Mouse (Mus musculus): ENCODE results near the gene Rpl10a.
"Not testable (repeated sequence)": the region's sequence is repeated elsewhere in the genome, so short reads cannot be mapped to it uniquely, and the experiment has no call there.

The Rpl10a gene

GRCm38 (mm10) chr17:28349264-28349880, 21.1 kb downstream of the Rpl10a start:
- in situ Hi-C loops (cut with MboI; ENCODE audit: low pct_unique_long_range_greater_than_20kb in 1 of 2, low sequenced_read_pairs in 2 of 2, unreplicated experiment in 1 of 2): no loop called here

GRCm38 (mm10) chr17:28349901-28350465, 21.7 kb downstream of the Rpl10a start:
- in situ Hi-C loops (cut with MboI; ENCODE audit: low pct_unique_long_range_greater_than_20kb in 1 of 2, low sequenced_read_pairs in 2 of 2, unreplicated experiment in 1 of 2): no loop called here

GRCm38 (mm10) chr17:28350466-28351352, 22.4 kb downstream of the Rpl10a start, which contains the start of gene Tead3:
TSS of gene Tead3 (minus strand) at chr17:28350817.
- in situ Hi-C loops (cut with MboI; ENCODE audit: low pct_unique_long_range_greater_than_20kb in 1 of 2, low sequenced_read_pairs in 2 of 2, unreplicated experiment in 1 of 2): no loop called here

- in situ Hi-C loops (cut with MboI; ENCODE audit: low pct_unique_long_range_greater_than_20kb in 1 of 2, low sequenced_read_pairs in 2 of 2, unreplicated experiment in 1 of 2): no loop called here
Measured at GRCm38 (mm10) chr17:28351353-28351890, 23.2 kb downstream of the Rpl10a start.

GRCm38 (mm10) chr17:28352018-28352417, 23.7 kb downstream of the Rpl10a start:
- in situ Hi-C loops (cut with MboI; ENCODE audit: low pct_unique_long_range_greater_than_20kb in 1 of 2, low sequenced_read_pairs in 2 of 2, unreplicated experiment in 1 of 2): no loop called here

GRCm38 (mm10) chr17:28355871-28356270, 27.6 kb downstream of the Rpl10a start:
- in situ Hi-C loops (cut with MboI; ENCODE audit: low pct_unique_long_range_greater_than_20kb in 1 of 2, low sequenced_read_pairs in 2 of 2, unreplicated experiment in 1 of 2): no loop called here

GRCm38 (mm10) chr17:28358576-28359261, 30.4 kb downstream of the Rpl10a start:
- in situ Hi-C loops (cut with MboI; ENCODE audit: low pct_unique_long_range_greater_than_20kb in 1 of 2, low sequenced_read_pairs in 2 of 2, unreplicated experiment in 1 of 2): not testable (repeated sequence)

- in situ Hi-C loops (cut with MboI; ENCODE audit: low pct_unique_long_range_greater_than_20kb in 1 of 2, low sequenced_read_pairs in 2 of 2, unreplicated experiment in 1 of 2): no loop called here
Measured at GRCm38 (mm10) chr17:28360531-28361277, 32.4 kb downstream of the Rpl10a start.

GRCm38 (mm10) chr17:28361921-28362652, 33.8 kb downstream of the Rpl10a start:
- in situ Hi-C loops (cut with MboI; ENCODE audit: low pct_unique_long_range_greater_than_20kb in 1 of 2, low sequenced_read_pairs in 2 of 2, unreplicated experiment in 1 of 2): no loop called here

DNA sequence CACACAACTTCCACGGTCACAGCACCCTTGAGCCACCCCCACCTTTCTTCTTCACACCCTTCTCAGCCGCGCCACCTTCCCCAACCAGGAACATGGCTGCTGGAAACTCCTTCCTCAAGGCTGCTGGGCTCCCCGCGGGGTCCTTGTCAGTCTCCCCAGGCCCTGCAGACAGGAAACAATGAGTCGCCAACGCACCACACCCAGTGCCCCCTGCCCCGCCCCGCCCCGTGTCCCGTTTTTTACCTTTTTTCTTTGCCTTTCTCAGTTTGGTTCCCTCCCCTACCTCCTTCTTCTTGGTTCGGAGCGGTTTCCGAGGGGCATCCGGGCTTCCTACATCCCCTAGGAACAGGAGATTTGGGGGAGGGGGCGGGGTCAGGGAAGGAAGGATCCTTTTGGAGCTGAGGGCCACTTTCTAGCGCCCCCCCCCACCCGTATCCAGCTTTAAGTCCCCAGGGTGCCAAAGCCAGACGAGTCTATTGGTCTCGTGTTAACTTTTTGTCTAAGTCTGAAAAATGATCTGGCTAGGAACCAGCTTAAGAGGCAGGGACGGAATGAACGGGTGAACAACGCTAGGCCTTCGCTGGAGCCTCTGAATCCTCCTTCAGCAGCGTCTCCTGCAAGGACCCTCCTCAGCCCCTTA, 34.5 kb downstream of the Rpl10a start:
- in situ Hi-C loops (cut with MboI; ENCODE audit: low pct_unique_long_range_greater_than_20kb in 1 of 2, low sequenced_read_pairs in 2 of 2, unreplicated experiment in 1 of 2): no loop called here

- in situ Hi-C loops (cut with MboI; ENCODE audit: low pct_unique_long_range_greater_than_20kb in 1 of 2, low sequenced_read_pairs in 2 of 2, unreplicated experiment in 1 of 2): no loop called here
Measured at GRCm38 (mm10) chr17:28363507-28363906, 35.2 kb downstream of the Rpl10a start.

DNA sequence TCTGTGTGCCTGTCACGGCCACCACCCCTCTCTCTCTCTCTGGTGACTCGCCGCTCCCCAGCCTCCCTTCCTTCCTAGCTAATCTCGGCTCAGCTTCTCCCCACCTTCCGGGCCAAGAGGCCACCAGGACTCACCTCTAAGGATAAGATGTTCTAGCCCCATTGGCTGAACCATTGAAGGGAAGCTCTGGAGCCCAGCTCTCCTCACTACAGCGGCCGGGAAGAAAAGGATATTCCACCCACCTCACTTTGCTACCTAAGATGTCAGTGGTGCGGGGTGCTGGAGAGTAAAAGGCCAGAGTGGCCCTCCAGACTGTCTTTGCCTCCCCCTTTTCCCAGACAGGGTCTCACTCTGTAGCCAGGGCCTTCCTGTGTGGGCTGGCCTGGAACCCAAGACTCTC, 36.9 kb downstream of the Rpl10a start, which contains the start of gene Tulp1:
Gene Tulp1, minus strand, starts transcription at position 101 of the 400 bp plus-strand sequence.
- in situ Hi-C loops (cut with MboI; ENCODE audit: low pct_unique_long_range_greater_than_20kb in 1 of 2, low sequenced_read_pairs in 2 of 2, unreplicated experiment in 1 of 2): no loop called here

GRCm38 (mm10) chr17:28368449-28368848, 40.2 kb downstream of the Rpl10a start:
- in situ Hi-C loops (cut with MboI; ENCODE audit: low pct_unique_long_range_greater_than_20kb in 1 of 2, low sequenced_read_pairs in 2 of 2, unreplicated experiment in 1 of 2): no loop called here

GRCm38 (mm10) chr17:28369056-28369455, 40.8 kb downstream of the Rpl10a start:
- in situ Hi-C loops (cut with MboI; ENCODE audit: low pct_unique_long_range_greater_than_20kb in 1 of 2, low sequenced_read_pairs in 2 of 2, unreplicated experiment in 1 of 2): no loop called here

GRCm38 (mm10) chr17:28371286-28371685, 43.0 kb downstream of the Rpl10a start:
- in situ Hi-C loops (cut with MboI; ENCODE audit: low pct_unique_long_range_greater_than_20kb in 1 of 2, low sequenced_read_pairs in 2 of 2, unreplicated experiment in 1 of 2): no loop called here

DNA sequence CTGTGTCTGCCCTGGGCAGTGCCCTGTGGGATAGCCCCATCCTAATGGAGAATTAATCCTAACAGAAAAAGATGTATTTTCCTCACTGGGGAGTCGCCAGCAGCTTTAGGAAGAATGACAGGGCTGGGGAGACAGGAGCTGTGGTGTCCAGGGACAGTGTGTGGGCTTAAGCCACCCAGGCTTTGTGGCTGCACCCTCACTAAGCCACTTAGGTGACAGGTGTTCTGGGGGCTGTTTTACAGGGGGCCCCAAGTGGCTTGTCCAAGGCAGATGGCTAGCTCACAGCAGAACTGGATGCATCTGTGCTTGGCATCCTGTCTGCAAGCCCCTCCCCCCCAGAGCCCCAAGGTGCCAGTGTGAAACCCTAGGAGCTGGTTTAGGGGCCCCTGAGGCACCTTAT, 43.7 kb downstream of the Rpl10a start:
- in situ Hi-C loops (cut with MboI; ENCODE audit: low pct_unique_long_range_greater_than_20kb in 1 of 2, low sequenced_read_pairs in 2 of 2, unreplicated experiment in 1 of 2): no loop called here

- in situ Hi-C loops (cut with MboI; ENCODE audit: low pct_unique_long_range_greater_than_20kb in 1 of 2, low sequenced_read_pairs in 2 of 2, unreplicated experiment in 1 of 2): no loop called here
Measured at GRCm38 (mm10) chr17:28373821-28374220, 45.5 kb downstream of the Rpl10a start.
